ENCODE assay signal across 9 mouse cellular contexts in genomic region chr16:97523024-97523423, GRCm38 (mm10). TPM values are rescaled to one million over a fixed set of nuclear protein-coding genes. Genes with fewer than 3 reads are reported as not detected.
DNase-seq lines count a peak whose midpoint lies in the region; ATAC-seq and TF ChIP-seq lines count a peak whose summit lies in the region.
"Had no signal": no experiment of that assay in that cellular context is flagged by ENCODE, and none has a peak within 500 bp of the region (broad histone marks: within the 10 kb centered on the region; RNA-seq: fewer than 3 reads in every experiment).

No protein-coding gene starts in this region.

- H3K36me3 ChIP-seq in kidney, embryonic 15.5 days, result no peaks in the 10 kb centered on the region
- no peaks in the 10 kb centered on the region for H3K36me3 ChIP-seq in limb, embryonic 14.5 days (ENCODE audit: control insufficient read depth, insufficient read depth, low read length)

- H3K27me3 ChIP-seq in kidney, embryonic 15.5 days, result no peaks in the 10 kb centered on the region
- no peaks in the 10 kb centered on the region for H3K27me3 ChIP-seq in limb, embryonic 14.5 days (ENCODE audit: control insufficient read depth, insufficient read depth, low read length)

- H3K9me3 ChIP-seq in kidney, embryonic 15.5 days (replicated peaks), result no peaks in the 10 kb centered on the region
- H3K9me3 ChIP-seq in limb, embryonic 14.5 days (ENCODE audit: control insufficient read depth, low read length), result no peaks in the 10 kb centered on the region

- ATAC-seq in CD4-positive, CD25-positive, alpha-beta regulatory T cell, adult 4 months, result peak; percentile 77
- ATAC-seq in frontal cortex, adult (ENCODE audit: low TSS enrichment), result 0 out of 2 replicates have a peak, but pooled peaks have one; percentile 41
- ATAC-seq in kidney, embryonic 15.5 days (replicated peaks; ENCODE audit: low FRiP score), result peak; percentile 33; the same call in 1 of the 2 replicates
- no peak for ATAC-seq in limb, embryonic 14.5 days (ENCODE audit: low FRiP score, low read depth)

- no peak overlapping the region for H3K9ac ChIP-seq in kidney, embryonic 15.5 days
- no peak overlapping the region for H3K9ac ChIP-seq in limb, embryonic 14.5 days (ENCODE audit: low read depth, low read length, severe bottlenecking)

- H3K4me1 ChIP-seq in kidney, embryonic 15.5 days, result no peaks in the 10 kb centered on the region
- peaks cover 3% of the 10 kb centered on the region; the same call in 1 of the 2 replicates for H3K4me1 ChIP-seq in limb, embryonic 14.5 days (ENCODE audit: control insufficient read depth, insufficient read depth, low read length)

- no peak overlapping the region for H3K4me2 ChIP-seq in kidney, embryonic 15.5 days
- no peak overlapping the region for H3K4me2 ChIP-seq in limb, embryonic 14.5 days (replicated peaks; ENCODE audit: low read depth, low read length, severe bottlenecking)

- peak; percentile 30 to 44 for DNase-seq in cerebellum, adult 18-20 months
- DNase-seq in cerebellum, adult 11 months, result no peak
- peak; percentile 57 for DNase-seq in c-Kit-positive CD71-negative TER-119-negative erythroid progenitor cells, embryonic 14.5 days (ENCODE audit: low read depth)
- DNase-seq in limb, embryonic 14.5 days (ENCODE audit: low spot score), result peak; percentile 60
- peak; percentile 82 for DNase-seq in retina, embryonic 14.5 days (ENCODE audit: low spot score)

- TF ChIP-seq POLR2A in limb, embryonic 14.5 days (IDR thresholded peaks at IDR 0.05; ENCODE audit: borderline replicate concordance, extremely low read depth, insufficient read depth, insufficient read length), result no peak

- H3K27ac ChIP-seq in kidney, embryonic 15.5 days, result no peak overlapping the region
- H3K27ac ChIP-seq in limb, embryonic 14.5 days (replicated peaks; ENCODE audit: low read depth, low read length), result no peak overlapping the region

- H3K4me3 ChIP-seq in kidney, embryonic 15.5 days (replicated peaks), result no peak overlapping the region
- no peak overlapping the region for H3K4me3 ChIP-seq in limb, embryonic 14.5 days (replicated peaks; ENCODE audit: low read length)

- 19% methylated on average over 1 of the region's 1 CpGs for WGBS in kidney, embryonic 15.5 days
- 18% methylated on average over 1 of the region's 1 CpGs for WGBS in limb, embryonic 14.5 days

RNA-seq across cellular contexts. Expression of gene Fam3b, which starts 8.4 kb away (rescaled TPM):
- polyA plus RNA-seq in CD4-positive, CD25-positive, alpha-beta regulatory T cell, adult 4 months (2017; shearing (Covaris generic)), result 1 to 10 TPM; 2.9 to 3.0 TPM
- 0.23 TPM in 1 of 2 replicates, not detected in the other for polyA plus RNA-seq in kidney, embryonic 15.5 days (2015; fragmentation: Nextera tagmentation; extraction: Ambion mirVana)
- not detected in 2 replicates for polyA plus RNA-seq in limb, embryonic 14.5 days (2012; rRNA removed)
- 0.29 TPM in 1 of 2 replicates, not detected in the other for polyA plus RNA-seq in limb, embryonic 14.5 days (2014; fragmentation: Nextera tagmentation; extraction: Ambion mirVana)
- polyA plus RNA-seq: heart, embryonic 14.5 days had no signal
